Mouse (Mus musculus) lung, adult 2 months (tissue): ENCODE data around the gene F5. TPM values are rescaled to one million over a fixed set of nuclear protein-coding genes. Genes with fewer than 3 reads are reported as not detected.

Source experiments
- DNase-seq: peaks from one replicate; pipeline ENCODE4 v3.0.0; 2022
- H3K4me1 ChIP-seq: fragments of 200-500 bp; 2 replicates; pipeline ENCODE4 v1.6.1; 2011; ENCODE audit warnings: low read length; ENCODE audit not compliant: control insufficient read depth, insufficient read depth
- H3K4me3 ChIP-seq: fragments of 200-500 bp; replicated peaks from 2 replicates; pipeline ENCODE3; 2011; ENCODE audit warnings: low read depth, mild to moderate bottlenecking, control low read depth, low read length; ENCODE audit errors: extremely low read depth
- CTCF ChIP-seq: fragments of 200-500 bp; IDR thresholded peaks from 2 replicates; pipeline ENCODE4 v1.5.1; 2011; ENCODE audit warnings: mild to moderate bottlenecking, low read length, control low read depth; ENCODE audit not compliant: insufficient read depth
- POLR2A ChIP-seq: fragments of 200-500 bp; IDR thresholded peaks from 2 replicates; pipeline ENCODE4 v1.6.1; 2011; ENCODE audit warnings: low read depth, mild to moderate bottlenecking, control low read depth, low read length, borderline replicate concordance; ENCODE audit errors: extremely low read depth
- WGBS: fragments of 180-500 bp; shearing (Covaris S2); methylation state at CpG from one replicate; pipeline ENCODE4 v1.1.7; 2018; 5-methylcytosine and 5-hydroxymethylcytosine counted together
- polyA plus RNA-seq: library from polyadenylated mRNA; depleted of rRNA; stranded (reverse); fragments of >200 nt; gene quantifications from 2 replicates; pipeline ENCODE4 v1.2.3, GENCODE M21; 2012

F5 gene
- polyA plus RNA-seq, 1 experiment: 1.8 TPM

DNA sequence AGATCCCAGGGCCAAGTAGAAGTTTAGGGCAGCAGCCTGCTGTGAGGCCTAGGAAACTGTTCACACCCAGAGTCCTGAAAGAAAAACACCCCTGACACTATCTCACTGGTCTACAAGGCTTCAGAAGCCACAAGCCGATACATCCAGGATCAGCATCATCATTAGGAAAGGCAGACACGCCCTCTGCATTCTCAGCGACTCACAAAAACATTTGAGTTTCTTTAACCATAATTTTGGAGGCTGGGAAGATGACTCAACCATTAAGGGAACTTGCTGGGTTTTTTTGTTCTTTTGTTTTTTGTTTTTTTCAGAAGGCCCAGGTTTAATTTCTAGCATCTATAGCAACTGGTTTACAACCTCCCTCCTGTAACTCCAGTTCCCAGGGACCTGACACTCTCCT lies 27.8 kb upstream of the F5 start:
- WGBS: 69% methylated on average over 3 of the region's 3 CpGs
- DNase-seq: no peak
- H3K4me3 ChIP-seq: no peak overlapping the region
- peaks cover 8% of the 10 kb centered on the region for H3K4me1 ChIP-seq
- TF ChIP-seq CTCF (no peak), POLR2A (no peak)

DNA sequence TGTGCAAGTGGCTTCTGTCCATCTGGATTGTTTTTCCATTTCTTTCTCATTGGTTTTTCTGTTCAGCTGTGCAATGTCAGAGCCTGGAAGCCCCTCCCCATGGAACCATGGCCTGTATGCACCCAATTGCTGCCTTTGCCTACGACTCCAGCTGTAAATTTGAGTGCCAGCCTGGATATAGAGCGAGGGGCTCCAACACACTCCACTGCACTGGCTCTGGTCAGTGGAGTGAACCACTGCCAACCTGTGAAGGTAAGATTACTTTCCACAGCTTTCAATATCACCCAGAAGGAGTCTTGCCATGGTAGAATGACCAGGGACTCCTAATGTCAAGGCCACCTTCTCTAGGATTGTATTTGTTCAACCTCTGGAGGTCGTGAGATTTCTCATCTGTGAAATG lies 21.6 kb upstream of the F5 start:
- Histone ChIP-seq H3K4me3 (no peak overlapping the region), H3K4me1 (peaks cover under 1% of the 10 kb centered on the region; the same call in 1 of the 2 replicates)
- WGBS: 74% methylated on average over 3 of the region's 3 CpGs
- no peak for DNase-seq
- TF ChIP-seq CTCF: no peak
- TF ChIP-seq POLR2A: no peak

DNA sequence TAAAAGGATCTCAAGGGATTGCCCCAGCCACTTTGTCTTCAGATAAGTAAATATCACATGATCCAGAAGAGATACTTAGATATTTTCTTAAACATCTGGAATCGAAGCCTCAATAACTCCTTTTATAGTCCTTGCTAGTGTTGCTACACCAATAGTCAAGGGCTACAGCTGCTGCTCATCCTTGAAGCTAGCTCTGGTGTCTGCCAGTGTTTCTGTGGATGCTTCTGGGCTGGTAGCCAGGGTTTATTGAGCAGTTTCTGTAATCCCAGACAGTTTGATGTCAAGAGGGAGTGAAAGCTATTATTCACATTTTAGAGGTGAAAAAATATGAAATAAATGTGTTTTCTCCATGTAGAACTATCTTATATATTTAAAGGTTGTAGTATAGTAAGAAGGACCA lies 19.0 kb upstream of the F5 start:
- Histone ChIP-seq H3K4me3 (no peak overlapping the region), H3K4me1 (peaks cover 7% of the 10 kb centered on the region)
- TF ChIP-seq CTCF (no peak), POLR2A (no peak)
- WGBS: 73% methylated on average over 1 of the region's 1 CpGs
- DNase-seq: no peak

DNA sequence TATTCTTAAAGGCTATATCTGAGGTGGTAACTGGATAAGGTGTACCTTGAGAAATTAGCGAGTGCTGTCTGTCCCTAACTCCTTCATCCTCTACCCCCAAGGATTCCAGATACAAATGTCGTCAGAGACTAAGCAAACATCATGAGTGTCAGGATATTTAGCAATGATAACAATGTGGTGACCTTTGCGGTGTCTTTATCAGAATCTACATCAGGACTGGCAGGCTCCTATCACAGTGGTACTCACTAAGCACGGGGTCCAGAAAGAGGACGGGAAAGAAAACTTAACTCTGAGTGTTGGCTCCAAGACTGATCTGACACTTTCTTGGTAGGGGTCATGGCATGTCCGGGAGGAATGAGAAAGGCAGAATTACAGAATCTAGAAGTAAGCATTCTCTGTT lies 17.5 kb upstream of the F5 start:
- TF ChIP-seq CTCF: no peak
- no peak for TF ChIP-seq POLR2A
- Histone ChIP-seq H3K4me3 (no peak overlapping the region), H3K4me1 (peaks cover 7% of the 10 kb centered on the region)
- DNase-seq: no peak
- 34% methylated on average over 6 of the region's 6 CpGs for WGBS

DNA sequence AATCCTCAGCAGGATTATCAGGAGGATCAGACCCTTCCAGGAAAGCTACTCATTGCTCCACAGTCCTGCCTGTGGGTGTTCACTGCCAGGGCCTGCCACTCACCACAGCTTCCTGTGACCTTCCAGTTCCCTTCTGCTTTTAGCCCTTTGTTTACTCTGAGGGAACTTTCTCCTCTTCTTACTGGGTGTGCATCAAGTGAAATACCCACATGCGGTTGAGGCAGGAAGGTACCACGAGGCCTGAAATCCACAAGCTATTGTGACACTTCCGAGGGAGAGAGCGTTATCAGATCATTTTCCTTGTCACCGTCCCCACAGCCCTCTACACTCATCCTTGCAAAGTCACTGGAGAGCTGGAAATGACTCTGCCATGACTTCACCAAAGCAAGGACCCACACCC lies 16.3 kb upstream of the F5 start:
- Histone ChIP-seq H3K4me3 (no peak overlapping the region), H3K4me1 (peaks cover 7% of the 10 kb centered on the region)
- WGBS: 27% methylated on average over 5 of the region's 5 CpGs
- DNase-seq: no peak
- TF ChIP-seq CTCF (no peak), POLR2A (no peak)

DNA sequence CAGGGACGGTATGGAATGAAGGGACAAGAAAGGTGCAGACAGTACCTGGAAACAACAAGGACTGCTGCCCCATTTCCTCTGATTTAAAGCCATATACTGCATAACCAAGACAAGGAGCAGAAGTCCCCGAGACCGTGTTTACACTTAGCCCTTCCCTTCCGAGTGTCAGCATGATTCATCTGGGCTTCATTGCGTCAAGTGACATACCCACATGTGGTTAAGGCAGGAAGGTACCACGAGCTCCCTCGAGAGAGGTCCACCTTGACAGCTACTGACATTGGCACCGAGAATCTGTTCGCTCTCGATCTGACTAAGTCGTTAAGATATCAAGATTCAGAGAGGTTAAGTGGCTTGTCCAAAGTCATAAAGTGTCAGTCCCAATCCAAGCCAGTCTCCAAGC lies 15.7 kb upstream of the F5 start:
- no peak overlapping the region for H3K4me3 ChIP-seq
- TF ChIP-seq POLR2A (no peak), CTCF (no peak)
- WGBS: 18% methylated on average over 11 of the region's 11 CpGs
- peaks cover 7% of the 10 kb centered on the region for H3K4me1 ChIP-seq
- DNase-seq: peak; percentile 5

DNA sequence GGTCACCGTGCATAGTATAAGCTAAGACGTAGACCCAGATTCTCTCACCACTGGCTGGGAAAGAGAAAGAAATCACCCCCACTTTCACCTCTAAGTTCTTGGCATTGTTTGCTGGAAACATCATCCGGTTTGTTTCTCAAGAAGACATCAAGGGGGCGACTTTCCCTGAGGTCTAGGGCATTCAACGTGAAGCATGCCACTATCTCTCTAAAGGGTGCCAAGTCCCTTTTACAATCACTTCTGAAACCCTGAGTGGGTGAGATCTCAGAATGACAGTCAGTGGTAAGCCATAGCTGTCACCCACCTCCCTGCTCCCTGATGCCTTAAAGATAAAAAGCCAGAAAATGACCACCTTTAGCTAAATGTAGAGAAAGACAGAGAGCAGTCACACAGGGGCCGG lies 15.0 kb upstream of the F5 start:
- WGBS: 52% methylated on average over 6 of the region's 6 CpGs
- no peak overlapping the region for H3K4me3 ChIP-seq
- TF ChIP-seq POLR2A (no peak), CTCF (no peak)
- no peak for DNase-seq
- peaks cover 7% of the 10 kb centered on the region for H3K4me1 ChIP-seq

DNA sequence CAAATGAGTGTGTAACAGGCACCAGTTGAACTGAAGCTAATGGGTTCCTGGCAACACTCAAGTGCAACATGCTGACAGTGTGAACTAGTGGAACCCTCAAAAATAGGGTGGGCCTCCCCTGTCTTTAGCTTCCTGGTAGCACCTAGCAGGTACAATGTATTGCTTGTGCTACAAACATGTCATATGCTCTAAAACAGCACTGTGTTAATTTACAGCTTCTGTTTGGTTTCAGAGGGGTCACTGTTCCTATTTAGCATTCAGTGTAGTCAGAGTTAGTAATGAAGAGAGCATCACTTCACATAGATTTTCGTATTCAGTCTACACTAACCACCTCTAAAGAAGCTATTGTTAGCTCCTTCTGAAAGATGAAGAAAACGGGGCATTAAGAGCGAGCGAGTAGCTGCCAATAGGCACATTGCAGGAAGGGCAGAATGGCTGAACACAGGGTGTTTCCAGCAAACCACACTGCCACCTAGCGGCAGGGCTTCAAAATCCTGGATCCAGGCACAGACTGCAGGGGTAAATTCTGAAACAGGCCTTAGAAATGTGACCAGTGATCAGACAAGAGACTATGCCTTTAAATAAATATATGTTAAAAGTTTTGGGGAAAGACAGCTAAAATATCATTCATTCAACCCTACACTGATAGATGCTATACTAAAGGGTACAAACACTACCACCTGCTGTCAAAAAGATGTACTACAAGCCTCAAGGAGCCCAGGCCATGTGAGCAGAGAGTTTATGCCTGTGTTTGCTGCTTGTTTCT lies 13.1 kb upstream of the F5 start:
- WGBS: 4% methylated on average over 5 of the region's 5 CpGs
- peak; percentile 72 for DNase-seq

DNA sequence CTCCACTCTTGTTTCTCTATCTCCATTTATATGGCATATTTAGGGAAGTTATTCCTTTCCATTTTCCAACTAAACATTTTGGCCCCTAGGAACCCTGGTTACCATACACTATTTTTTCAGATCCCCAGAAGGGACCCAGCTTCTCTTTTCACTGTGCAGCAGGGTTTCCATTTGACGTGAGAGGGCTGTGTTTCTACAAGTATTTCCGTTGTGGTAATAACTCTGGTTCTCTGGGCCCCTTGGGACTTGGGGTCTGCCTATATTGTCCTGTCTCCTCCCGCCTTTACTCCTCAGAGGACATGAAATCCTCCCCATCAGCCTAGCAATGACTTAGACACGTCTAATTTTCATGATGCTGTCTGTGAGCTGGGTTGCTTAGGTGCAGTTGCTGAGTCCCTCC lies 12.2 kb upstream of the F5 start:
- DNase-seq: no peak
- WGBS: 65% methylated on average over 4 of the region's 4 CpGs
- H3K4me3 ChIP-seq: no peak overlapping the region
- peaks cover 7% of the 10 kb centered on the region for H3K4me1 ChIP-seq
- TF ChIP-seq POLR2A: no peak

More for the DNA sequence above, 13.1 kb upstream of the F5 start:
- TF ChIP-seq CTCF (peak; percentile 95), POLR2A (no peak)
- Histone ChIP-seq H3K4me3 (no peak overlapping the region), H3K4me1 (peaks cover 7% of the 10 kb centered on the region)

DNA sequence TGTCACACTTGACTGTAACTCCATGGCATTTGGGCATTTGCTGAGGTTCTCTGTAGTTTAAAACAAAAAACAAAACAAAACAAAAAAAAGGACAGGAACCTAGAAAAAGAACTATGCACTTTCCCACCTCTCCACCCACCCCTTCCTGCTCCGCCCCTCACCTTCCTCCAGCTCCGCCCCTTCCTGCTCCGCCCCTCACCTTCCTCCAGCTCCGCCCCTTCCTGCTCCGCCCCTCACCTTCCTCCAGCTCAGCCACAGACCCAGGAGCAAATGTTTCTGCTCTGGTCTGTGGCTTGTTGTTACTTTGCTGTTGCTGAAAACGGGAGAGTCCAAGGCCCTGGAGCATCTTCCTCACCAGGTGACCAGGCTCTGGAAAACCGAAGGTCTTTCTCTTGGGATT lies 2.6 kb upstream of the F5 start:
- 90% methylated on average over 7 of the region's 7 CpGs for WGBS
- no peak for DNase-seq
- Histone ChIP-seq H3K4me1 (no peaks in the 10 kb centered on the region), H3K4me3 (no peak overlapping the region)
- TF ChIP-seq CTCF (no peak), POLR2A (no peak)
